Mouse (Mus musculus) testis, postnatal 14 days (tissue): ENCODE data around the gene Adgrf2.

Source experiments
- DNase-seq: peaks from one replicate; pipeline ENCODE4 v3.0.0; 2021; ENCODE audit warnings: low spot score

Gene Adgrf2

GRCm38 (mm10) chr17:42741801-42742217 is at the start of gene Adgrf2:
Gene Adgrf2, minus strand, starts transcription at chr17:42742179.
- no peak for DNase-seq

GRCm38 (mm10) chr17:42790787-42791186 is 48.8 kb upstream of the Adgrf2 start:
- no peak for DNase-seq

- DNase-seq, result no peak
Measured at GRCm38 (mm10) chr17:42789723-42790122, 47.7 kb upstream of the Adgrf2 start.

GRCm38 (mm10) chr17:42788686-42789453 is 46.9 kb upstream of the Adgrf2 start:
- no peak for DNase-seq

GRCm38 (mm10) chr17:42782156-42782757 is 40.3 kb upstream of the Adgrf2 start:
- DNase-seq, result no peak

- no peak for DNase-seq
Measured at GRCm38 (mm10) chr17:42753791-42754190, 11.8 kb upstream of the Adgrf2 start.

GRCm38 (mm10) chr17:42752173-42752572 is 10.2 kb upstream of the Adgrf2 start:
- no peak for DNase-seq

GRCm38 (mm10) chr17:42745657-42746420 is 3.9 kb upstream of the Adgrf2 start:
- DNase-seq, result no peak

- DNase-seq, result no peak
Measured at GRCm38 (mm10) chr17:42742823-42743222, 844 bp upstream of the Adgrf2 start.

- DNase-seq, result no peak
Measured at GRCm38 (mm10) chr17:42738794-42739193, 3.2 kb downstream of the Adgrf2 start.

- DNase-seq, result no peak
Measured at GRCm38 (mm10) chr17:42717161-42717560, 24.8 kb downstream of the Adgrf2 start.

- DNase-seq, result no peak
Measured at GRCm38 (mm10) chr17:42714991-42715390, 27.0 kb downstream of the Adgrf2 start.

GRCm38 (mm10) chr17:42710717-42711116 is 31.3 kb downstream of the Adgrf2 start:
- no peak for DNase-seq

GRCm38 (mm10) chr17:42705611-42706010 is 36.4 kb downstream of the Adgrf2 start:
- no peak for DNase-seq

GRCm38 (mm10) chr17:42702198-42702597 is 39.8 kb downstream of the Adgrf2 start:
- DNase-seq, result no peak

GRCm38 (mm10) chr17:42694730-42695129 is 47.2 kb downstream of the Adgrf2 start:
- no peak for DNase-seq

- DNase-seq, result no peak
Measured at GRCm38 (mm10) chr17:42692136-42692535, 49.8 kb downstream of the Adgrf2 start, which contains the start of gene Adgrf4. Gene Adgrf4, minus strand, starts transcription at chr17:42692284.

- DNase-seq, result no peak
Measured at GRCm38 (mm10) chr17:42690531-42690930, 51.4 kb downstream of the Adgrf2 start.
